Mouse (Mus musculus) frontal cortex, postnatal 10 days (tissue): ENCODE data around the gene Sostdc1.

Experiments used
- DNase-seq, 2 experiments: peaks; one replicate each; pipeline ENCODE4 v3.0.0; 2022; ENCODE audit warnings: low spot score in 2 of 2, mixed read lengths in 1 of 2

Gene Sostdc1

DNA sequence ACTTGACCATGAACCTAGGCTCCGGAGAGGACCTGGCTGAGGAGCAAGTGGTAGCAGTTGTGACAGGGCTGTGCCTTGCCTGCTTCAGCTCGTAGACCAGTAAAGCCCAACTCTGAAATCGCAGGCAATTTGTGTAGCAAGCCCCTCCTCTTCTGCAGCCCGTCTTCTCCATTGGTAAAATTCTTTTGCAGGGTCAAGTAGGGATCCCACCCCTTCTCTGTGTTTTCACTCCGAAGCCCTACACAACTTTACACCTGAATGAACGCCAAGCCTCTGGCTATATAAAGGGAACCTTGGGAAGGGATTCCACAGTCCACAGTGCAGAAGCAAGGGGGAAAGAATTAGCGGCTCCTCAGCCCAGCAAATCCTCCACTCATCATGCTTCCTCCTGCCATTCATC lies at the start of gene Sostdc1:
Sostdc1 (plus strand) TSS at position 224 of the 400 bp plus-strand sequence.
- no peak for DNase-seq

DNA sequence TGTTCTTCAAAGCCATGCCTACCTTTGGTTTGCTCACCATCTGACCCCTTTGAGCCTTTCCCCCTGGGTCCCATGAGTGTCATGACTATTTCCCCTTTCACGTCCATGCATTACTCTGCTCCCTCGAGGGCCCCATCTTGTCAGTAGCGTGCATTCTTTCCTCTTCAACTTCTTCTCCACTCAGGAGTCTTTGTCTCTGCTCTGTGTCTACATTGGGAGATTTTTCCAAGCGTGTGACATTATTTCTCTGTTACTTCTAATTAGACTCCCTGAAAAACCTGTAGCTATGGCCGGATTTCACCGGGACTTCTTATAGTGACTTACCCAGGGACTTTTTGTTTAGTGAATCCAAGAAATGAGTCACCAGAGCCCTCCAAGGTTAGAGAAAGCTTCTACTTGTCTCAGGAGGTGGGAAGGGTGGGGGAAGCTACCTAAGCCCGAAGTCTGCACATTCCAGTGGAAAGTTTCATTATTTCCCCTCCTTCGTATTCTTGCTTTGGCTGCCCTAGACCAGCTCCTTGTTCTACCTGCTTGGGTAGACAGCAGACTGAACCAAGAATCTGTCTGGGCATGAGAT lies 46.2 kb upstream of the Sostdc1 start:
- DNase-seq, result no peak

- no peak for DNase-seq
Measured at GRCm38 (mm10) chr12:36274823-36275222, 39.1 kb upstream of the Sostdc1 start.

DNA sequence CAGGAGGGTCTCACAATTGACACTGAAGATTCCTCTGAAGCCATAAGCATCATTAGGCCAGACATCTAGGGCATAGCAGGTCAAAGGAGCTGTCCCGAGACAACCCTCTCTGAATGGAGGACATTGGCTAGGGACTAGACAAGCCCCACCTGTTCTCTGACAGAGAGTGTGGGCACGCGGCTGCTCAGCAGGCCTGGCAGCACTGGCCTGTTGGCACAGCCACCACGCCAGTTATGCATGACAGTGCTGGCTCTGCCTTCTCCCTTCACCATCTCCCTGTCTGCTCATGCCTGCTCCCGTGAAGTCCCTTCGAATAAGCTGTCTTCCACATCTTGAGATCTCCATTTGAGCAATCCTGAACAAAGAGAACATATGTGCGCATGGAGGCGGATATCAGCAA lies 24.3 kb upstream of the Sostdc1 start:
- DNase-seq, result no peak

DNA sequence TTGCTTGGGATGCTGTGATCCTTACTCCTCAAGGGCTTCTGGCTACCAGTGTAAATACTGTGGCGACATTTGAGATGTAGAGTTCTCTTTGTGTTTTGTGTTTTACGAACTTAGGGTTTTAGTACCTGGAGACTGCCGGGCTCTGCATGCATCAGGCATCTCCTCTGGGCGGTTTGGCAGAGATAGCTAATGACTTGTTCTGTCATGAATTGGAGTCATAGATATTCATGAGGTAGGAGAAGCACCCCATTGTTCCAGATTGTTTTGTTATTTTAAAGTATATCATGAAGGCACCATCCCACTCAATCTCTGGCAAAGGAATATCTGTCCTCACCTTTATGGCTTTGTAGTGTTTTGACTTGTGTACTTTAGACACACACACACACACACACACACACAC lies 23.5 kb upstream of the Sostdc1 start:
- no peak for DNase-seq

DNA sequence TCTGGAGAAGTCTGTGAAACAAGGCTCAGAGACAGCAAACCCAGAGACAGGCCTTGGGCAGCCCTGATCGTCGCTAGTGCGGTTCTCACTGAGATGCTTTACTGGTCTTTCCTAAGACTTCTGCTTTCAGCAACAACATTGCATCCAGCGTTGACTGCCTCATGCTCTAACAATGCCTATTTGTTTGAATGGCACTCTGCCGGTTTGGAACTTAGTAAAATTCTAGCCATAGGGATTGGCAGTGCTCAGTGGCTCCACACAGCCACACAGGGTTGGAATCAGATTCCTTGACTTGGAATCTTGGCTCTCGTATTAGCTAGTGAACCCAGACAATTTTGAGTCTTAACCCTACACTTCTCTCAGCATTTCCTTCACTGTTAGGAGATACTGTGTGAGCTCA lies 22.6 kb upstream of the Sostdc1 start:
- no peak for DNase-seq

- DNase-seq, result no peak
Measured at GRCm38 (mm10) chr12:36302326-36302725, 11.6 kb upstream of the Sostdc1 start.

DNA sequence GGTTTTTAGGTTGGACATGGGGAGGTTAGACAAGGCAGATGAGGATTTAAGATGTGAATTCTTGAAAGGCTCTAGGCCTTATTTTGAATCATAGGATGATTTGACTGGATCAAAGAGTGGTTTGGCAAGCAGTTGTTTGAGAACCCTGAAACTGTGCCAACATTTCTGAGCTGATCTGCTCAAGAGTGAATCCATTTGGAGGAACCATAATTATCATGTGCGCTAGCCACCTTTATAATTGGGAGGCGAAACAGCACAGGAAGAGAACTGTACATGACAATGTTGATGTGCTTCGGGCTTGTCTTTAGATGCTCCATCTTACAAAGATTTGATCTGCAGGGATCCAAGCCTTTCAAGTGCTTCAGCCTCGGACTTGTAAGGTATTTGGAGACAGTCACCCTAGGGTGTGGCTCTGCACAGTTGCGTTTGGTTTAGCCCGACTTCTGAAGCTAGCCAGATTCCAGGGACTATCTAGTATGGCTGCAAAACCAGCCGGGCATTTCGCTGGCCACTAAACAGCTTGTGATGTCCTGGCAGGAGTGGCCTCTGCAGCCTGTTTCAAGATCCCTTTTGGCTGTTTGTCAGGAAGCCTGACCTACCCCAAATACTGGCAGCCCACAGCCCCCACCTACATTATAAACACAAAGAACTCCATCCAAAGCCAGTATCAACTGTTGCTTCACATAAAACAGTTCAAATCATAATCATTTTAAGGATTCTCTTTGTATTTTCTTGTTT lies 10.9 kb upstream of the Sostdc1 start:
- no peak for DNase-seq

DNA sequence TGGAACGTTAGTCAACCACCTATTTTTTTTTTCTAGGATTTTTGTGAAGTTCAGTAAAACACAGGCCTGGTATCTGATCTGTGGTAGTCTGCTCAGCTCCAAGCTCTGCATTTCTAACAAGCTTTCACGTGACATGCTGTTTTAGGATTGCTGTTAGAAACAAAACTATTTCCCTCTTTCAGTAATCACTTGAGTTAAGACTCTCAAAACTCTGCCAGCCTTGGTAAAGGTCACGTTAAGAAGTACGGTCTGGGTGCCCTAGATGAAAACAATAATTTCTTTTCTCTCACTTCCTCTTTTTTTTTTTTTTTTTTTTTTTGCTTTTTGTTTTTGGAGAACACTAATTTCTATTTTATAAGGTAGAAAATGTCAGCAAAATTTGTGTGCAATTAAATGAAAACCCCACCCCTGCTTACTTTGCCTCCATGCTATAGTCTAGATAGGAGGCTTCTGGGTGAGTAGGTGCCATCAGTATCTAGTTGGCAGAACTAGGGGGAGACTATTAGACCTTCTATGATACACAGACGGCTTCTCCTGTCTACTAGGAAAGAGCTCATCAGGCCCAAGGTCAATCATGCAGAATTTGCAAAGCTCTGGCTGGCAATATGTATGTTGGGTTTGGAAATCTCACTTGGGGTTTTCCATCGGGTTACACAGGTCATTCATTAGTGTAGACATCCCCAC lies 5.1 kb upstream of the Sostdc1 start:
- DNase-seq, result no peak

GRCm38 (mm10) chr12:36313015-36313414 lies 924 bp upstream of the Sostdc1 start:
- no peak for DNase-seq

- no peak for DNase-seq
Measured at GRCm38 (mm10) chr12:36314446-36314845, 507 bp downstream of the Sostdc1 start.

- DNase-seq, result no peak
Measured at GRCm38 (mm10) chr12:36315527-36315926, 1.6 kb downstream of the Sostdc1 start.

DNA sequence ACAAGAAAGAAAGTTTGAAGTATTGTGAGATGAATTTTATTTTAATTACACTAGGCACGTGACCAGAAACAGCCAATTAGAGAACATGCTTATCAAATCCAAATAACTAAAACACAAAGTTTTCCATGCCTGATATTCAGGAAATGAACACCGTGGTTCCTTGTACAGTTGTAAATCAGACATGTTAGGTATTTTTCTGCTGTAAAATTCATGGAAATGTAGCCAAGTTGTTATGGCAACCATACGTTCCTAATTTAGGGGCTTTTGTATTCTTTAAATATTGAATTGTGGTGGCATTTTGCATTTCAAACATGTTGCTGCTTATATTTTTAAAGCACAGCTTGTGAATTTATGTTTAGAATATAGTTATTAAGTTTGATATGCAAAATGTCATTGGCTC lies 2.1 kb downstream of the Sostdc1 start:
- no peak for DNase-seq

DNA sequence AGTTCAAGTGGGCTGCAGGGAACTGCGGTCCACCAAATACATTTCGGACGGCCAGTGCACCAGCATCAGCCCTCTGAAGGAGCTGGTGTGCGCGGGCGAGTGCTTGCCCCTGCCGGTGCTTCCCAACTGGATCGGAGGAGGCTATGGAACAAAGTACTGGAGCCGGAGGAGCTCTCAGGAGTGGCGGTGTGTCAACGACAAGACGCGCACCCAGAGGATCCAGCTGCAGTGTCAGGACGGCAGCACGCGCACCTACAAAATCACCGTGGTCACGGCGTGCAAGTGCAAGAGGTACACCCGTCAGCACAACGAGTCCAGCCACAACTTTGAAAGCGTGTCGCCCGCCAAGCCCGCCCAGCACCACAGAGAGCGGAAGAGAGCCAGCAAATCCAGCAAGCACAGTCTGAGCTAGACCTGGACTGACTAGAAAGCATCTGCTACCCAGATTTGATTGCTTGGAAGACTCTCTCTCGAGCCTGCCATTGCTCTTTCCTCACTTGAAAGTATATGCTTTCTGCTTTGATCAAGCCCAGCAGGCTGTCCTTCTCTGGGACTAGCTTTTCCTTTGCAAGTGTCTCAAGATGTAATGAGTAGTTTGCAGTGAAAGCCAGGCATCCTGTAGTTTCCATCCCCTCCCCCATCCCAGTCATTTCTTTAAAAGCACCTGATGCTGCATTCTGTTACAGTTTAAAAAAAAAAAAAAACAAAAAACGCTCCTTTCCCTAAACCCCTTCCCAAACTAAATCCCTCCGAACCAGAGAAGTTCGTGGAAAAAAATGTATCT lies 3.3 kb downstream of the Sostdc1 start:
- peak in 1 of 2 experiments; percentile 24 for DNase-seq

- DNase-seq, result no peak
Measured at GRCm38 (mm10) chr12:36317820-36318135, 3.8 kb downstream of the Sostdc1 start.

DNA sequence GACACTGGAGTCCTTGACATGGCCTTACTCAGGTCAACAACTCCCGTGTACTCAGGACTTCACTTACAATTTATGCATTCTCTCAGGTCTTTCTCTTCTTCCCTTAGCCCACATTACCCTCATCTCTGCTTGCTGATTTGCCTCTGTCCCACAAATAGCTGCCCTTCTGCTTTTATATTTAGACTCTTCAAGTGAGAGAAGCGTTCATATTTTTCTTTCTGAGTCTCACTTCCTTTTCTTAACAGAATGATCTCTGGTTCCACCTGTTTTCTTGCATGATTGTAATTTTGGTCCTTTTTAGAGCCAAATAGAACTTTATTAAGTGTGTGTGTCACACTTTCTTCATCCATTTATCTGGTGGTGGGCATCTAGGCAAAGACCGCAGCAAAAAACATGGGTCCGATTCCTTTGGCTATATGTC lies 12.2 kb downstream of the Sostdc1 start:
- no peak for DNase-seq

GRCm38 (mm10) chr12:36332676-36333075 lies 18.7 kb downstream of the Sostdc1 start:
- no peak for DNase-seq

DNA sequence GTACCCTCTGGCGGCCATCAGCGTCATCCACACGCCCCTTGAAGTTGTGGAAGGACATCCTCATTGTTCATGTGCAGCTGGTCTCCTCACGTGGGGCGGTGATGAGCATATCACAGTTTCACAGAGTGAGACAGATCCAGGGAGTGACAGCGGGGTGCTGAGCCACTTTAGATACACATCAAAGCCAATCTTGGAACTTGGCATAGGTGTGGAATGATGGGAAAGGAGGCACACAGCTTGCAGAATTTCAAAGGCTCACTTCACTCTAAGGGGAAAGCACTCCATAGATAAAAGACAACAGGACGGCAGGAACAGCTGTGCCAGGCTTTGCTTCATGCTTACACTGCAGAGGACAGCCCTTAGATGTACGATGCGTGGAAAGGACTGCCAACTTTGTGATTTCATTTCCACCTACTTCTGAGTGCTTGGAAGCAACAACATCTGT lies 19.9 kb downstream of the Sostdc1 start:
- peak in 1 of 2 experiments; percentile 16 for DNase-seq

GRCm38 (mm10) chr12:36344131-36344530 lies 30.2 kb downstream of the Sostdc1 start:
- DNase-seq, result no peak

- no peak for DNase-seq
Measured at GRCm38 (mm10) chr12:36360064-36360463, 46.1 kb downstream of the Sostdc1 start.

GRCm38 (mm10) chr12:36360693-36361092 lies 46.8 kb downstream of the Sostdc1 start:
- DNase-seq, result no peak

- DNase-seq, result no peak
Measured at GRCm38 (mm10) chr12:36364013-36364412, 50.1 kb downstream of the Sostdc1 start.
